Comparison of ENCODE assay signal across 19 mouse cellular contexts in genomic region chr15:77016509-77016908, GRCm38 (mm10). TPM values are rescaled to one million over a fixed set of nuclear protein-coding genes. Genes with fewer than 3 reads are reported as not detected.
"Had no signal": no experiment of that assay in that cellular context is flagged by ENCODE, and none has a peak within 500 bp of the region (broad histone marks: within the 10 kb centered on the region; RNA-seq: fewer than 3 reads in every experiment).

No protein-coding gene starts in this region.

- H3K9me3 ChIP-seq: lung, embryonic 15.5 days; midbrain, embryonic 13.5 days; midbrain, embryonic 15.5 days; neural tube, embryonic 12.5 days; stomach, embryonic 15.5 days had no signal

- H3K9ac ChIP-seq: lung, embryonic 15.5 days; midbrain, embryonic 13.5 days; midbrain, embryonic 15.5 days; neural tube, embryonic 12.5 days; stomach, embryonic 15.5 days had no signal

- ATAC-seq: lung, postnatal 0 days; midbrain, embryonic 13.5 days; midbrain, embryonic 15.5 days had no signal

- H3K36me3 ChIP-seq: lung, embryonic 15.5 days; midbrain, embryonic 13.5 days; midbrain, embryonic 15.5 days; neural tube, embryonic 12.5 days; stomach, embryonic 15.5 days had no signal

- H3K27me3 ChIP-seq: midbrain, embryonic 13.5 days; midbrain, embryonic 15.5 days; neural tube, embryonic 12.5 days; stomach, embryonic 15.5 days had no signal

- DNase-seq: lung, postnatal 14 days; lung, postnatal 36 days; right cerebral cortex, postnatal 14 days; thymus, adult 2 months; thymus, postnatal 25 days; thymus, postnatal 4 days had no signal

- H3K4me2 ChIP-seq: lung, embryonic 15.5 days; midbrain, embryonic 11.5 days; midbrain, embryonic 13.5 days; midbrain, embryonic 15.5 days; neural tube, embryonic 12.5 days; stomach, embryonic 15.5 days had no signal

- H3K27ac ChIP-seq: lung, embryonic 15.5 days; macrophage; midbrain, embryonic 13.5 days; midbrain, embryonic 15.5 days; neural tube, embryonic 12.5 days; stomach, embryonic 15.5 days; stomach, postnatal 0 days had no signal

- H3K4me3 ChIP-seq: lung, embryonic 15.5 days; megakaryocyte, embryonic 14.5 days; midbrain, embryonic 13.5 days; midbrain, embryonic 15.5 days; neural tube, embryonic 12.5 days; stomach, embryonic 15.5 days had no signal

RNA-seq across cellular contexts. Expression of gene Apol6, which starts 28.0 kb away (rescaled TPM):
- total RNA-seq: megakaryocyte progenitor cell, adult 5-6 weeks; monocyte, adult 5-6 weeks; neutrophil, adult 5-6 weeks had no signal
- polyA plus RNA-seq: lung, embryonic 15.5 days; lung, postnatal 0 days; macrophage; midbrain, embryonic 11.5 days; midbrain, embryonic 13.5 days; neural tube, embryonic 12.5 days; stomach, embryonic 15.5 days had no signal

RNA-seq across cellular contexts. Expression of gene Mb, which starts 34.0 kb away (rescaled TPM):
- total RNA-seq: megakaryocyte progenitor cell, adult 5-6 weeks; monocyte, adult 5-6 weeks; neutrophil, adult 5-6 weeks had no signal
- polyA plus RNA-seq: macrophage; midbrain, embryonic 11.5 days; midbrain, embryonic 13.5 days had no signal
